Mouse (Mus musculus) kidney, adult 11 months (tissue): ENCODE results near the gene Prss36.
"Not testable (repeated sequence)": the region's sequence is repeated elsewhere in the genome, so short reads cannot be mapped to it uniquely, and the experiment has no call there.

Experiments
- DNase-seq: peaks from one replicate; pipeline ENCODE4 v3.0.0; 2022

Prss36 gene

DNA sequence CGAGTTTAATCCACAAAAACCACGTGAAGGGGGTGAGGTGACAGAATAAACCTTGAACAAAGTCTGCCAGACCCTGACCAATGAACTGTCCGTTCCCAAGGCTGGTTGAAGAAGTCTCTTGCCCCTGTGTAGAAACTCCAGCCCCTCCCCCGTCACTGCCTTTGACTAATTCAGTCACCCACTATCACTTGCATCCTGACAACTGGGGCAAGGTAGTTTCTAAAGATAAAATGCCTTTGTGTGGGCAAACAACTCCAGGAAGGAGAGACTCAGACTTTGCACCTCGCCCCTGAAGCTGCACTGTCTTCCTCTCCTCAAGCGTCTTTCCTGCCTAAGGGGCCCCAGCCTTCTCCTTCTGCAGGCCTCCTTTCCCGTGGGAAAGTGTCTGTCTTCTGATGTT is 46.5 kb downstream of the Prss36 start:
- DNase-seq, result no peak

DNA sequence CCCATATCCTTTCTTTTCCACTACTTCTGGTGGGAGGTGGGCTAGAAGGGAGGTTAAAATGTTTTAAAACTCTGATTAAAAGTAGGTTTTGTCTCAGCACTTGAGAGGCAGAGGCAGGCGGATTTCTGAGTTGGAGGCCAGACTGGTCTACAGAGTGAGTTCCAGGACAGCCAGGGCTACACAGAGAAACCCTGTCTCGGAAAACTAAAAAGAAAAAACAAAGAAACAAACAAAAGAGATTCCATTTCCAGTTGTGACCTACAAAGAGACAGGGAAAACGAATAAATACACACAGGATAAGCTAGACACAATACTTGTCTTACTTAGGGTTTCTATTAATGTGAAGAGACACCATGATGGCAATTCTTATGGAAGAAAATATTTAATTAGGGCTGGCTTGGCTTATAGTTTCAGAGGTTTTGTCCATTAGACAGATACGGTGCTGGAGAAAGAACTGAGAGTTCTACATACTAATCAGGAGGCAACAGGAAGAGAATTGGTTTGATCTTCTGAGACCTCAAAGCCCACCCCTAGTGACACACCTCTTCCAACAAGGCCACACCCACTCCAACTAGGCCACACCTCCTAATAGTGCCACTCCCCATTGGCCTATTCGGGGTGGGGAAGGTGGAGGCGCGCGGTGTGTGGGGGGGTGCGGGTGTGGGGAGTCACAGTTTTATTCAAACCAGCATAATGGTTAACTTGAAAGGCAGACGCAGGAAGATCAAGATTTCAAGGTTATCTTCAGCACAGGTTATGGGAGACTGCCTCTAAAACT is 48.2 kb downstream of the Prss36 start:
- DNase-seq, result no peak

DNA sequence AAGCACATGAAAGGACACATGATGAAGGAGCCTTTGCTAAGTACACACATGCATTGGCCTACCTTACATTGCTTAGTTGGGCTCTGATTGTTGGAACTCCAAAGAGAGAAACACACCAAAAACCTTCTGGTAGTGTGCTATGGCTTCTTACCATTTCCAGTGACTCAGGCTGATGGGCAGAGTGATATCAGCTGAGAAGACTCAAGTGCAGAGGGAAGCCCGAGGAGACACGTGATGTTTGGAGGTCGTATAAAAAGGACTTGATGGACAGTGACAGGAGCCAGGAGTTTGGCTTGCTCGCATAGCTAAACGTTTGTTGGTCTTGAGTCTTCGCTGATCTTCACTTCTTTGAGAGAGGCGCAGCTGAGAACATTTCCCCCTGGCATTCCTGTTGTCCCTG is 49.0 kb downstream of the Prss36 start:
- no peak for DNase-seq

DNA sequence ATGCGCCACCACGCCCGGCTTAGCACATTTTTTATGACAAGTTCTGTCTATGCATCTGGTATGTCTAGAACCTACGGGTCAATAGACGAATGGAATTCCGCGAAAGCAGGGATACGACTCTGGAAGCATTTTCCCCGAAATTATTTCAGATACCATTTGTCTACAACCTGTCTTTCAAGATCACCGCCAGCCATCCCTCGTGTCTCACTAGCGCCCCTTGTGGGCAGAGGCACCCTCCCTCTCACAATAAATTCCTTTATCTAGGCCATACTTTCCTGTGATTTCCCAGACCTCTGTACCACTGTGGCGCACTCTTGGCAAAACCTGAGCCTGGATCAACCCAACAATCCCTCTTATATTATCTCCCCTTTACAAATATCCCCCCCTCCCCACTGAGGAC is 50.1 kb downstream of the Prss36 start:
- peak; percentile 55 for DNase-seq

DNA sequence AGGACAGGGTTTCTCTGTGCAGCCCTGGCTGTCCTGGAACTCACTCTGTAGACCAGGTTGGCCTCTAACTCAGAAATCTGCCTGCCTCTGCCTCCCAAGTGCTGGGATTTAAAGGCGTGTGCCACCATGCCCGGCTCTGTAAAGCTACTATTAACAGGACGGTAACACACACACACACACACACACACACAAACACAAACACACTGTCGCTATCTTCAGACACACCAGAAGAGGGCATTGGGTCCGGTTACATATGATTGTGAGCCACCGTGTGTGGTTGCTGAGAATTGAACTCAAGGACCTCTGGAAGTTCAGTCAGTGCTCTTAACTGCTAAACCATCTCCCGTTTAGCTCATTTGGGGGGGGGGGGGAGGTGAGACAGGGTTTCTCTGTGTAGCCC is 50.6 kb downstream of the Prss36 start:
- not testable (repeated sequence) for DNase-seq

DNA sequence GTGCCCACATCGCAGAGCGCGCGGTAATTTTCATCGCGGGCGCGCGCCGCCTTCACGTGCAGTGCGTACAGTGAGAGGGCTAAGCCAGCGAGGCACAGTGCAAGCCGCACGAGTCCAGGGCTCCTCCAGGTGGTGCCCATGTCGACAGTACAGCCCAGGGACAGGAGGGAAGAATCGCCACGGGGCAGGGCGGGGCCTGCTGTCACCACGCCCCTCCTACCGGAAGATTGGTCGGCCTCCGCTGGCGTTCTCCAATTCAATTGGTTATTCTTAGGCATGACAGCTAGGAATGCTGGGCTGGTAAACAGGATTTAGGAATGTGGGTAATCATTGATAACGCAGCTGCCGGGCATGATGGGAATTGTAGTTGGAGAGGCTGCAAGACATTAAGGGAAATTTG is 51.1 kb downstream of the Prss36 start, which contains the start of the genes Gm21974 and Vkorc1:
Gene Gm21974 (minus strand): TSS at position 13 of the 400 bp plus-strand sequence.
Gene Vkorc1 (minus strand): TSS at position 176 of the 400 bp plus-strand sequence.
- DNase-seq, result peak; percentile 99

DNA sequence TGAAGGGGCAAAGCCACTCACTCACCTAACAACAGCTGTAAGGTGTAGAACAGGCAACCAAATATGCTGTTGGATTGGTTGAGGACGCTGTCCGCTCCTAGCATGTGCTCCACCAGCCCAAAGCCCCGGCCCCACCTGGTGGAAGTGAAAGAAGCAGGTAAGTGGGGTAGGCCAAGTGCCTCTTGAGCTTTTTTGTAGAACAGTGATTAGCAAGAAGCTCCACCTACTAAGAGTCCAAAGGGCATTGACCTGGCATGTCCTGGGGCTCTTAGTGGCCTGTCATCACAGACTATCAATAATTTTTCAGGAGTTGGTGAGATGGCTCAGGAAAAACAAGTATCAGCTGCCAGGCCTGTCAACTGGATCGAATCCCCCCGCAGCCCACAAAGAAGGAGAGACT is 52.0 kb downstream of the Prss36 start:
- DNase-seq, result no peak

DNA sequence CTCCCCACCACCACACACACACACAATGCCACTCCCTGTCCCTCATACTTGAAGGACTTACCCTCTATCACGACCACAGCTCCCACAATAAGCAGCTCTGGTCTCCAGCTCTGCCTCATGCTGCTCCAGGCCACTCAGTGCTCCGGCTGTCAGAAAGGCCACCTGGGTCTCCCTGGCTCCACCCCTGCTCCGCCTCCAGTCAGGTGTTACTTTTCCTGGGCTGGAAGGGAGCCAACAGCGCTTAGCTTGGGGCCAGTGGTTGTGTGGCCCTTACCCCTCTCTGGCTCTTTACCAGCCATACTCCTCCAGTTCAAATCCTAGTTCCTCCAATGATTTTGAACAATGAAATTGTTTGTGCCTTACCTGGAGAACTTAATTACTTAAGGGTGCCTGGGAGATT is 55.7 kb downstream of the Prss36 start, which contains the start of gene Prss53:
Gene Prss53 (minus strand): TSS at position 173 of the 400 bp plus-strand sequence.
- DNase-seq, result peak; percentile 83

DNA sequence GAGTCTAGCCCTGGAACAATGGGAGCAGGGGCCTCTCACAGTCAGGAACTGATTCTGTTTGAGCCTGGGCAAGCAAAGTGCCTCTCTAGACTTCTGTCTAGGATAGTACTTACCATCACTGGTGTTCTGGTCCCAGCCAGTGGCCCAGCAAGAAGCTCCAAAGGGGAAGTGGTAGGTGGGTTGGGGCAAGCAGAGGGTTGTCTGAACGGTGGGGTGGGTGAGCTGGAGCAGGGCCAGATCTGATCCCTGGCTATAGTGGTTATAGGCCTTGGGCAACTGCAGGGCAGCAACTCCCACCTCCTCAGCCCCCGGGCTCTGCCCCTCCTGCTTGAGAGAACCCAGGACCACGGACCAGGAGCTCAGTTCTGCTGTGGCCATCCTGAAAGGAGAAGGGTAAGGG is 57.7 kb downstream of the Prss36 start:
- DNase-seq, result no peak

DNA sequence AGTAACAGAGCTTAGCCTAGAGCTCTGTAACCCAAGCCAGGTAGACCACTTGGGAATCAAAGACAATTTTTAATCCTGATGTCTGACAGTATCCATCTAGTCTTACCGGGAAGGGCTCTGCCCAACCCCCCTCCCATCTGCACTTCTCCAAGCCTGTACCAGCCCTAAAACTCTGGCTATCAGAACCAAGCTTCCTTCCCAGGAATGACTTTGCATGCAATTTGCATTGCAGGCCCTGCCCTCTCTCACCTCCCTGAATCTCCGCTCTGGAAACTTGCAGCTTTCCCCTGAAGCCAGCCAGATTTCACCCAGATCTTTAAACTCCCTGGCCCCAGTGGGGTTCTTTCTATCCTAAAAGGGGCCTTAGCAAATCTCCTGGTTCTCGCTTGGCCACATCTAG is 58.7 kb downstream of the Prss36 start:
- no peak for DNase-seq

DNA sequence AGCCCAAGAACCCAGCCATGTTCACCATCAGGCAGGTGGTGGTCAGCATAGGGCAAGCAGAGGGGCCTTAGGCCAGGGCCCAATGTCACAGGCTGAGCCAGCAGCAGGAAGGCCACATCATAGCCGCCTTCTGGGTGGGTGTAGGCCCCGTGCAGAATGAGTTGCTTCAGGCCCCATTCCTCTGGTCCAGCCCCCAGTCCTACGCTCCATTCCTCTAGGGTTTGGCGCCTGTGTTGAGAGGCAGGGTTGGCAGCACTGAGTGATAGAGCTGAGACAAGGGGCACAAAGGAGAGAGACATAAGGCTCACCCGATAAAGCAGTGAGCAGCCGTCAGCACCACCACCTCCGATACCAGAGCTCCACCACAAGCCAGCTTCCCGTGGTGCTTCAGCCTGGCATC is 59.3 kb downstream of the Prss36 start:
- no peak for DNase-seq

DNA sequence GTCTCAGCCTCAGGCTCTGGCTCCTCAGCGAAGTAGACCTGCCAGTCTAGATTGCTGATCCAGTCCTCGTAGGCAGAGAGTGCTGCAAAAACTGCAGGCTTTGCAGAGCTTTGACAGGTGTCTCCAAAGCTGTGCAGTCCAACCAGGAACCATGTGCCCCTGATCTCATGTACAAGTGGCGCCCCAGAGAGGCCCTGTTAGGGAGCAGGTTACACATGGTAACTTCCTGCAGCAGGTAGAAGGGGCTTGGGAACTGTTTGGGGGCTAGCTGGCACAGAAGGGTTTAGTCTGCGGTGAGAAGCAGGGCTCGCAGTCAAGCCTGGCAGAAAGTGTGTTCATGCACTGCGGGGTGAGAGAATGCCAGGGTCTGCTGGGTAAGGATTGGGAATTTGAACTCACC is 60.0 kb downstream of the Prss36 start:
- no peak for DNase-seq

DNA sequence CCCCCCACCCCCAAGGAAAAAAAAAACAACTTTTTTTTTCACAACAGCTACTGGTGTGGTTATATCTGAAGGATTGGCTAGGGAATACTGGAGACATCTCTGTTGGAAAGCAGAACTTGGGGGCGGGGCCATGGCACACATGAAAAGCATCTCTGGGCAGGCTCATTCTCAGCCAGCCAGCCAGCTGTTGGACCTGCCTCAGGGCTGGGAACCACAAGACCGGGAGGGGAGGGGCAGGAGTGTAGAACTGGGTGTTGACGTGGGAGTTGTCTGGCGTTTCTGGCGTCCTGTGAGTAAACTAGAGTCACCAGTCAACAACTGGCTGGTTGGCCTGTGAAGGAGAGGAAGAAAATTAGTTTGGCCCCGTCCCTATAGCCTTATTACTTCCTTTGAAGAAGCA is 60.6 kb downstream of the Prss36 start:
- no peak for DNase-seq
